Mouse (Mus musculus) frontal cortex, postnatal 25 days (tissue): ENCODE data around the gene Zfp687.

Experiments used
- DNase-seq, 2 experiments: peaks; one replicate each; pipeline ENCODE4 v3.0.0; 2022; ENCODE audit warnings: low spot score in 2 of 2

Zfp687 gene

DNA sequence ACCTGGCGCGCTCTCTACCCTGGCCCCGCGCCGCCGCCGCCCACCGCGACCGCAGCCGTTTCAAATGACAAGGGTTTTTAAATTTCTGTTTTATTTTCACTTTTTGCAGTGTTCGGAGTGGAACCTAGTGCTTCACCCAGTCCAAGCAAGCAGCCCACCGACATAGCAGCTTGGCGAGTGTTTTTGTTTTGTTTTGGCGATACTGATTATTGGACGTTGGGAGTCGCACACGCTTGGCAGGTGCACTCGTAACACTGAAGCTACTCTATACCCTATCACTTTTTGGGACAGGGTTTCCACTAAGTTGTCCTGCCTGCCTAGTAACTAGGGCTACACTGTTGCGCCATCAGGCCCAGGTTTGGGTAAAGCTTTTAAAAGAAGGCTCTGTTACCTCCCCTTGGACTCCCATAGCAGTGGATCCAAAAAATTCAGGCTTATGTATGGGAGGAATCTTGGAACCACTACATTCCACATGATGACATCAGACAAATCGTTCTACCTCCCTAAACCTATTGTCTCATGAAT is 1.3 kb upstream of the Zfp687 start:
- no peak for DNase-seq

DNA sequence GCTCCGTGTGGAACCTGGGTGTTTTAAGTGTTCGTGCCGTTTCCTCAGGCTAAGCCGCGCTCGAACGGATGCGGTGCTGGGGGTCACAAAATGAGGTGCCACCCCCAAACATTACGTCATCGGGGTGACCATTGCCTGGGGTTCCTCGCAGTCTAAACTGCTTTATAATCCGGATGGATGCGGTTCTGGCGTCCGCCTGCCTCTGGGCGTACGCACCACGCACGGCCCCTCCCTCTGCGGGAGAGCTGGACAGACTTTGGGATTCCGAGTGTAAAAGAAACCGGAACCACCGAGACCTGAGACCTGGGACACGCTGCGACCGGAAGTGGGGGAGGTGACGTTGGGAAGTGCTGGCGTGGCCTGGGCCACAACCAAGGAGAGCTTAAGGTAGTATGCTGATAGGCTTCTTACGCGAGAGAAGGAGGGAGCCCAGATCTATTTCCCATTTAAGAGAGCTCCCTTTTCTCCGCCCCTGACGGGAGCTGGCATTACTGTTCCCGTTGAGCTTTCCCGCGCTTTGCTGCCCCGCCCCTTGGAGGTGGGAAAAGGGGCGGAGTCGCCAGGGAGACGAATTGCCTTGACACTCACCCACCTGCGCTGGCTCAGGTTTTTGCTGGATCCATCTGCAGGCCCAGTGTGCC is 763 bp upstream of the Zfp687 start:
- peak; percentile 75 to 83 for DNase-seq

DNA sequence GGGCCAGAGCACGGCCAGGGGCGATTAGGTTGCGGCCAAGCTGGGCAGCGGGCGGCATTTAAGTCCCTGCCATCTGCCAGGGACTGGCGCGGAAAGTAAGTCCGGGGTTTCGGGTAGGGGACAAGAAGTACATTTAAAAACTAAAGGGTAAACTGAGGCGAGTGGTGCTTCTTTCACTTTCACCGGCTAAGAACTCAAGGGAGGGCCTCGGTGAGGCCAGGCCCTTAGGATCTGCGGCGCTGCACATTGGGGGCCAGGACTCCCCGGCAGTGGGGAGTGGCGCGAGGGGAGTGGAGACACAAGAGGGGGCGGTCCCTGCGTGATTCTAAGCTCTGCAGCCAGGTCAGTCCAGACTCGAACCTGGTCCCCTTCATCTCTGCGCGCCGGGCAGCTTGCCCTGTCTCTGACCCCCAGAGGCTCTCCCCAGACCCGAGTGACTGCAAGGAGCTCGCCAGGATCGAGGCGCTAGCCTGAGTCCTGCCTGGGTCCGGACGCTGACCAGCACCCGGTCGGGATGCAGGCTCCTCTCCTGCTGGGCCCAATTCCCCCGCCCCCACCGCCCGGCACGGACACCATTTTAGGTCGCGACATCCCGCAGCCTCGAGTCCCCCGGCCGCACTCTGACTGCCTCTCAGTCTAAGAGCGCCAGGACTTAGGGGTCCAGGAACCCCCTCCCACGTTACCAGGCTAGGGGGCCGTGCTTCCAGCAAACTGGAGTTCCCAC is 658 bp downstream of the Zfp687 start:
- no peak for DNase-seq

DNA sequence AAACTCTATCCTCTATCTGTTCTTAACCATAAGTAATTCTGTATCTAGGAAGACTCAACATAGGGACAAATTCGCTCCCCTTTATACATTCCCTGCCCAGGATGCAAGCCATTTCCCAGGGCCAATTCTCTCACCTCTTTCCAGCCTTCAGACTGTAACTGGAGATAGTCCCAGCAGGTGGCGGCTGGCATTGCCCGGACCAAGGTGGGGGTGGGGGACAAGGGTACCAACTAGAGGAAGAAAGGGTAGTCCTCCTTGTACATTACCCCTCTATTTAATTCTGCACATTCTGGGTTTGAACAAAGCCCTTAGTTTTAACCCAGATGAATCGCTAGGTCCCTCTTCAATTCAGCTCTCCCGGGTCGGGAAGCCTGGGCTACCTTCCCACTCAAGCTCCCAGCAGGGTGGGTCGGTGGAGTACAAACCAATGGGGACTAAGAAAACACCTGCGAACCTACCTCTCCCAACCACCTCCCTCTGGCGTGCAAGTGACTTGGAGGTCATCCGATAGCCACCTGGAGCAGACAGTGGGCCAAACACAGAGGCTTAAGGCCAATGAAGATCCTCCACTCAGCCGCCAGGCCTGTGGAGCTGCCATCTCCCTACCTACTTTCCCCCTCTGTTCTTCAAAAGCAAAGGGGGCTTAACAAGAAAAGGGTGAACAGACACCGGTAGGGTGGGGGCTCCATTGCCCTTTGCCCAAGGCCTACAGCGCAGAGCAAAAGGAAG is 1.4 kb downstream of the Zfp687 start:
- DNase-seq = no peak

DNA sequence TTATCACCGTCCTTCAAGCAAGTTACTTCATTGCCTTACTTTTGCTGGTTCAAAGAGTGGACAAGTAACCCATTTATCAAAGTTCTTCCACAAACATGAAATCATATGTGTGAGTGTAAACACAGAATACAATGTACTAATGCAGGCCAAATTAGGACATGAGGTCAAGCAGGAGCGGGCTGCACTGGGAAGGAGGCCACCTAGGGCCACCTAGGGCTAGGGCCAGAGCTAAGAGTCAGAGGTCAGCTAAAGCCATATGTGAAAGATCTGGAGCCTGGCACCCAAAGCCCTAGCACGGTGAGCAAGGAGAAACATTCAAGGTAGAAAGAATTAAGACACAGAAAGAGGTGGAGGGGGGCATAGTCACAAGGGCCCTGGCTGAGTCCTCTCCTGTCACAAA is 2.3 kb downstream of the Zfp687 start:
- no peak for DNase-seq

DNA sequence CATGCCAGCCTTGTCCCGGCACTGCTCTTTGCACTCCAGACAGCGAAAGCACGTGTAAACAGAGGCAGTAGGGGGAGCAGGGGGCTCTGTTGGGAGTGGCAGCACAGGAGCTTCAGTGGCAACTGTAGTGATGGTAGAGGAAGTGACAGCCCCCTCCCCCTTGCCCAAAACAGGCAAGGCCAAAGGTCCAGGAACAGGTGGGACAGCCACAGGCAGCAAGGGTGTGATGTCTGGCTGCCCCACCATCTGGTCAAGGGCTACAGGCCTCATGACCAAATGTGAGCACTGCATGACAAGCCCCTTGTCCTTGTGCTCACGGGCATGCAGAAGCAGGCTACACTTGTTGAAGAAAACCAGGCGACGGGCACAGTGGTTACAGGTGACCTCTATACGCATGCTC is 4.9 kb downstream of the Zfp687 start:
- no peak for DNase-seq

DNA sequence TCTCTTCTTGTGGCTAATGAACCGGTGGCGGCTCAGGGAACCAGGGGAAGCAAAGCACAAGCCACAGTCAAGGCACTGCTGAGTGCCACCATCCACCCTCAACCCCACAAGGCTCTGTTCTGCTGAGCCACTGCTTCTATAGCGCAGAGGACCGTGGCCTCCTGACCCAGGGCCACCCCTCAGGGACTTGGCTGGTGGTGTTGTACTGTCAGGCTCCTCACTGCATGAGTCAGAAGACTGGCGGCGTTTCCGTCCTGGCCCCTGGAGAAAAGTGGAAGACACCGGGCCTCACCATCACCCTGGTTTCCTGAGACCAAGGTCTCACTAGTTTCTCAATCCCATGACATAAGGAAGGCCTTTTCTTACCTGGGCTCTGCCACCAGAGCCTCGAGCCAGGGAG is 7.5 kb downstream of the Zfp687 start:
- DNase-seq = no peak

DNA sequence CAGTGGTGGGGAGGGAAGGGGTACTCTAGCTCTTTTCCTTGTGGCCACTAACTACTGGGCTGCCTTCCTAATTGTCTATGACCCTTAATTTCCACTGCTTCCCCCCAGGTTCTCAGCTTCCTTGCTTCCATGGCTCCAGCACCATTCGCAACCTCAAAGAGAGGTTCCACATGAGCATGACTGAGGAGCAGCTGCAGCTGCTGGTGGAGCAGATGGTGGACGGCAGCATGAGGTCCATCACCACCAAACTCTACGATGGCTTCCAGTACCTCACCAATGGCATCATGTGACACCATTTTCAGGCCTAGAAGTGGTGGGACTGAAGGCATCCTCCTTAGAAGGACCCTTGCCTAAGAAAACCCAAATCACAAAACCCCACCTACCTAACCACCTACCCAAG is 9.6 kb downstream of the Zfp687 start:
- no peak for DNase-seq

DNA sequence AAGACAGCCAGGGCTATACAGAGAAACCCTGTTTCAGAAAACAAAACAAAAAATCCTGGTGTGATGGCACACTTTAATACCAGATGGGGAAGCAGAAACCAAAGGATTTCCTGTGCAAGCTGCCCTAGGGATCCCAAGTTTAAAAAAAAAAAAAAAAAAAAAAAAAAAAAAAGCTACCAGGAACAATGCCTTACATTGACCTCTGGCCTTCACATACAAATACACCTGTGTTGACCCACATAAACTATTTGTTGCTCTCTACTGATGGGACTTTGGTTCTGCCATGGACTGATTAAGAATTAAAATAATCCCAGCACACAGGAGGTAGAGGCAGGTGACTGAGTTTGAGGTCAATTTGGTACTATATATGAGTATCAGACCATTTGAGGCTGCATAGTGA is 12.0 kb downstream of the Zfp687 start:
- no peak for DNase-seq

DNA sequence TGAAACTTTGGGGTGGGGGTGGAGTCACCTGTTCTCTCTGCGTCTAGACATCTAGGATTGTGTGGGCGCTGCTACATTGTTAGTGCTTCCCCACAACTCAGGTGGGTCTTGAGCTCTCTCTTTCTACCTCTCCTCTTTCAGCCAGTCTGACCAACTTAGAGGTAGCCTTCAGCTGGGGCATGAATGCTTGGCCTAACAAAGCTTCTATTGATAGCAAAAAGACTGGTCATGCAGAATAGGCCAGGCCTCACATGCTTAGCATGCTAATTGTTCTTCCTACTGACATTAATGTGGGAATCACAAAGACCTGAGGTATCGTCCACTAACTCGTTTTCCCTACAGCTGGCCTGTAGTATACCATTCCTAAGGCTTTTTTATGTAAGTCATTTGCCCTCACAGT is 12.7 kb downstream of the Zfp687 start:
- DNase-seq = no peak

DNA sequence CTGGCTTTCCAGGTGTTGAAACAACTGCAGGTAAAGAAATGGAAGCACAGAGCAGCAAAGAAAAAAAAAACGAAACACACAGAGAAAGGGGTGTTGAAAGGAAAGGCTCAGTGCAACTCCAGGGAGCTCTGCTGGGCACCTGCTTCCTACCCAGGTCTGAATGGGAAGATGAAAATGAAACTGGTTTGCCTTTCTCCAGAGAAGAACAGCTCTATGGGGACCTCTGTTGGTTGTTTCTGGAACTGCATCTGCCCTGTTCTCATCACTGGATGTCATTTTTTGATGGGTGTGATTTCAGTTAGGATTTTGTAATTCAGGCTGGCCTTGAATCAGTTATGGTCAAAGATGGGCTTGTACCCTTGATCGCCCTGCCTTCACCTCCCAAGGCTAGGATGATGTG is 18.3 kb downstream of the Zfp687 start:
- peak; percentile 70 to 80 for DNase-seq

DNA sequence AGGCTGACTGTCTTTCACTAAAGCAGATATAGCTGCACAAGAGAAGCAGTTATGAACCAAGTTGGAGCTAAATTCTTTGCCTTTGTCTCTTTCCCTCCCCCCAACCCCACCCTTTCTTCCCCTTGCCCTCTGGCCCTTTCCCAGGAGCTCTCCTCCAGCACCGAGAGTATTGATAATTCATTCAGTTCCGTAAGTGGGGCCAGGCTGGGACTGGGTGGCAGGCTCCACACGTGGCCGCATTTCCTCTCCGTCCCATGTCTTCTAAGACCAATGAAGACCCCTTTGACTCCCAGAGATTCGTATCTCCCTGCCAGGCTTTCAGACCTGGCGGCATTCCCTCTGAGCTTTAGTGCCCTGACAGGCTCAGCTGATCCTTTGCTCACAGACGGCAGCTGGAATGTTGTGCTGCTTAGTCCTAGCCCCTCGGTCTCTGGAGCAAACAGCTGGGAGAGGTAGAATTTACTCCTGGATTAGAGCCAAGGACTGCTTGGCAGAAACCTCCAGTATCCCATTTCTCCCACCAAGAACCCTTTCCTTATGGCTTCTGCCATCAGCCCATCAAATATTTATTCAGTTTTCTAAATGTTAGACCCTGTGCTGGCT is 26.0 kb downstream of the Zfp687 start:
- DNase-seq = no peak

DNA sequence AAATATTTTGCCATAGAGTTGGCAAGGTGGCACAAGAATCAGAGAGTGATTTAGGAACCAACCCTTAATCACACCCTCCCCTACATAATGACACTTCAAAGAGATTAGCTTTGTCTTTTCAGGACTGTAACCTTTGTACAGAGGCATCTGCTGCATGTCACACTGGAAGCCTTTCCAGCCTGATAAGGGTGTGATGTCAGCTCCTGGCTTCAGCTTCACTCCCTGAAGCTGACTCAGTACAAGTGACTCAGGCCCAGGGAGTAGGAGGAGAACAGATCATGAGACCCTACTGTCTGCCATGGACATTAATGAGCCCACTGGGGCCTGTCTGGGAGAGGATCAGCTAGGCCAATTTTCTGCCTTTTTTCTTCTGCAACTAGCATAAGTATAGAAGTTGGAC is 27.7 kb downstream of the Zfp687 start:
- no peak for DNase-seq

DNA sequence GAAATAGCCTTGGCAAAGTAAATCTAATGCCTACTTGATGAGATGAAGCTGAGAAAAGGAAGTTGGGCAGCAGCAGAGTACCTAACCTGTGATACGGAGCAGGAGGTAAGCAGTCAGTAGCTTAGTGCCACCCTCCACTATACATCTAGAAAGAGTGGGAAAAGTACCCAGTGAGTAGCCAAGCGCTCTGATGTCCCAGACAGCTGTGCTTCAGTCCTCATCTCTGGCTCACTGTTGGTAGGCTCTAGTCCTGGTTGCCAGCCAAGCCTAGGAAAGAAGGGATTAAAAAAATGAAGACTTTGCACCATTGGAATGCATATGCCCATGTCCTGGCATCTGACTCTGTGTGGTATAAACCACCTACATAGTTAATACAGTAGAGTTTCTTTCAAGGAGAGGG is 29.7 kb downstream of the Zfp687 start:
- no peak for DNase-seq

DNA sequence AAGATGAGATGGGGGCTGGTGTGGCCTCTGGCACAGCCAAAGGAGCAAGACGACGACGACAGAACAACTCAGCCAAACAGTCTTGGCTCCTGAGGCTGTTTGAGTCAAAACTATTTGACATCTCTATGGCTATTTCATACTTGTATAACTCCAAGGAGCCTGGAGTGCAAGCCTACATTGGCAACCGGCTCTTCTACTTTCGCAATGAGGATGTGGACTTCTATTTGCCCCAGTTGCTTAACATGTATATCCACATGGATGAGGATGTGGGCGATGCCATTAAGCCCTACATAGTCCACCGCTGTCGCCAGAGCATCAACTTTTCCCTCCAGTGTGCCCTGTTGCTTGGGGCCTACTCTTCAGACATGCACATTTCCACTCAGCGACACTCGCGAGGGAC is 30.9 kb downstream of the Zfp687 start:
- no peak for DNase-seq

DNA sequence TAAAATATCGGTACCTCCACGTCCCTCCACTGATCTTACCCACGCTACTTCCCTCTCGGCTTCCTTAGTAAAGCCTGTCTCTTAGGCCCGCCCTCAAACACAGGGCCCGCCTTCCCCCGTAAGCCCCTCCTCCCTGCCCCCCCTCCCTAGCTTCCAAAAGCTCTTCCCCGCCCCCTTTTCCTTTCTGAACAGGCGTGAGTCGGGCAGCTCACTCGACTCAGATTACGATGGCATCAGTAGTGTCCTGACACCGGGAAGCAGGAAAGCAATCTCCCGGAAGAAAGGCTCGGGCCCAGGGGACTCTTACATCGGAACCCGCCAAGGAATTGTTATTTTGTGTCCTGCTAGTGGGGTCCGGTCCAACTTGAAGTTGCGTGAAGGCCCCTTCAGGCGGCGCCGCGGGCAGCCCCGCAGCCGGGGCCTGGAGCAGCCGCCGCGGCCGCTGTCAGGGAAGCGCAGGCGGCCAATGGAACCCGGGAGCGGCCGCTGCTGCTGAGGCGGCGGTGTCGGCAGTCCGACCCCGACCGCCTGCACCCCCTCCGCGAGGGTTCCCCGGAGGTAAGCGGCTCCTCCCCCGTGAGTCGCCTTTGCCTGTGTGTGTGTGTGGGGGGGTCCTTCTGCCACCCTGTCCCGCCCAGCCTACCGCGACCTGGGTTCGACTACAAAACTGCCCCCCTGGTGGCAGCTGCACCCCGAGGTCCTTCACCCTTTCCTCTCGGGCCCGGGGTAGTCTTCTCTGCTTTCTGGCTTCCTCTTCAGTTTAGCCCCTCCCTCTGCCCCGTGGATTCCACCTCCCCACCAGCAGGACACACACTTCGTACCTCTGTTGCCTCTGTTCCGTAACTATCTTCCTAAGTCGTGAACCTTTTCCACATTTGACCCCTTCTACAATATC is 40.5 kb downstream of the Zfp687 start, which contains the start of gene Pi4kb:
Pi4kb (plus strand) TSS at position 204 of the 895 bp plus-strand sequence.
- peak; percentile 66 to 72 for DNase-seq

DNA sequence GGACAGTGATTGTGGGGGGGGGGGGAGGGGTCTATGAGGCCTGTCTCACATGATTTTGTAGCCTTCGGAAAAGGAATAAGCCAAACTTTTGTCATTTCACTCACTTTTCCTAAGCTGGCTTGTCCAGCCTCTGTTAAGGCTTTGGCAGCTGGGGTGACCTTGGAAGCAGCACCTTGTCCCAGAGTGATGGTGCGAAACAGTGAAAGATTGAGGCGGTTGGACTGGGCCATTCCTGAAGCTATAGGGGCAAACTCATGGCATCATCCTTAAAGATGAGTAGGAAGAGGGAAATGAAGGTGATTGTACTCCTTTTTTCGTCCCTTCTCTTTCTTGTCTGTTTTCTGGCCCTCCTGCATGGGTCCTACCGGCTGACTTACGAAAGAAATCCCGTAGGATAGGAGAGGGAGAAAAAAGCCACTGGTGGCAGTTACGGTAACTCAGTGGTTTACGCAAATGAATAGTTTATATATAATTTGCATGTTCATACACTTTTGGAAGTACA is 41.2 kb downstream of the Zfp687 start:
- no peak for DNase-seq

DNA sequence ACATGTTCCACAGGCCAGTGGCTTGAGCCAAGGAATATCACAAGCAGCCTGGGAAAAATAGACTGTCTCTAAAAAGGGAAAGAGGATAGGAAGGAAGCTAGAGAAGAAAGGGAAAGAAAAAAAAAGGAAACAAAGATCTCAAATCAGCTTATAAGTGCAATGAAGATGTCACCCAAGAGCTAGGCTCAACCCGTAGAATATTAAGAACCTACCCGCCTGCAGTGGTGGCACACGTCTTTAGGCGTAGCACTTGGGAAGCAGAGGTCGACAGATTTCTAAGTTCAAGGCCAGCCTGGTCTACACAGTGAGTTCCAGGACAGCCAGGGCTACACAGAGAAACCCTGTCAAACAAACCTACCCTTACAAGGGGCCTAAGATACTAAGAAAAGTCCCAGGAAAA is 41.6 kb downstream of the Zfp687 start:
- no peak for DNase-seq

DNA sequence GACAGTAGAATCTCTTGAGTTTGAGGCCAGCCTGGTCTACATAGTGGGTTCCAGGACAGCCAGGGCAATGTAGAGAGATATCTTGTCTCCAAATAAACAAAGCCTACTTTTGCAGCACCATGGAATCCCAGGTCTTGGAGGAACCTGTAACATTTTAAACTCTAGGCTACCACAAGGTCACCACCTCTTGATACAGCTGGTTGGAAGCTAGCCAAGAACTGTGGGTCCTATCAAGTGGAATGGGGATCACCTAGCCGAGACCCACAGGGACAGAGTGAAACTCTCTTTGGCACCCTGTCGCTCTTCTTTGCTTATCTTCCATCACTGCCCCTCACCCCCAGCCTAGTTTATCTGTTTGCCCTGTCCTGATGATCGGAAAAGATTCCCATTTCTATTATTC is 42.7 kb downstream of the Zfp687 start:
- DNase-seq = no peak

DNA sequence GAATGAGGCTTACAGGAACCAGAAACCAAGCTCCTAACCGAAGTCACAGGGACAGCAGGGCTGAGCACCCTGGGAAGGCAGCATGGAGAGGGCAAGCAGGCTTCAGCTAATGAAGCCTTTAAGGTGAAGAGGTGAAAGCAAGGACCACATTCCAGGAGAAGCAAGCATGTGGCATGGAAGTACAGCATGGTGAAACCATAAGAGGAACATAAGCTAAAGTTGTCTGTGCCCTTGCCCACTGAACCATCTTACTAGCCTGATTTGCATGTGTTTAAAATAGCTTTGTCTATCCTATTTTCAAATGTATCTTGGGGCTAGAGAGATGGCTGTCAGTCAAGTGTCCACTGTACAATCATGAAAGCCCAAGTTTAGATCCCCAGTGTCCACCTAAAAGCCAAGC is 49.4 kb downstream of the Zfp687 start:
- DNase-seq = no peak

DNA sequence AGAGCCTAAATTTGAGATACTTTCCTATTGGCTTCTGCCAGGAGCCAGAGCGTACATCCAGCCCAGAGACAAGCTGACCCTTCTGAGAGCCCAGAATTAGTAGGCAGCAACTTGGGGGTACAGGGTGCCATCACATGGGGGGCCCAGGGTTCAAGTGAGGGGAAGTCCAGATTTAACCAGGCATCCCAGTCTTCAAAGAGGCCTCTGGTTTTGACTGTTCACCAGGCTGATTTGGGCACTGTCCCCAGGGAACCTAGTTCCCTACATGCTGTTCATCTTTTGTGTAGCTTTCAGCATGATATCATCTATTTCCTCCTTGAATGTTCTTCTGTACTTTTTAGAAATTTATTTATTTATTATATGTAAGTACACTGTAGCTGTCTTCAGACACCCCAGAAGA is 50.3 kb downstream of the Zfp687 start:
- no peak for DNase-seq
